Mouse (Mus musculus): ENCODE measurements at regions not wholly inside any gene's neighbourhood (a gene's known extent, or its start where the extent isn't known, plus 50 kb on each side); places are given as distances from the start of the nearest gene placed in this dataset.

- no peak for ATAC-seq (ENCODE audit: low FRiP score, low TSS enrichment)
- Histone ChIP-seq H3K9me3 (ENCODE audit: control insufficient read depth, low read length) (no peaks in the 10 kb centered on the region), H3K4me2 (ENCODE audit: low read length) (no peak overlapping the region), H3K36me3 (ENCODE audit: control insufficient read depth, insufficient read depth, low read length) (no peaks in the 10 kb centered on the region), H3K27me3 (ENCODE audit: control insufficient read depth, insufficient read depth, low read length) (no peaks in the 10 kb centered on the region), H3K27ac (replicated peaks; ENCODE audit: low read depth, low read length) (no peak overlapping the region), H3K4me1 (ENCODE audit: control insufficient read depth, insufficient read depth, low read length) (no peaks in the 10 kb centered on the region), H3K4me3 (replicated peaks; ENCODE audit: low read depth, low read length) (no peak overlapping the region), H3K9ac (replicated peaks; ENCODE audit: low read length) (no peak overlapping the region)
- DNase-seq, result peak; percentile 16
These were observed 74.2 kb downstream of the Gm15294 start for GRCm38 (mm10) chrX:141800848-141801247.

All from midbrain, embryonic 14.5 days (tissue).